Mouse (Mus musculus): Measurements from ENCODE around the gene Tfrc.

Gene Tfrc

DNA sequence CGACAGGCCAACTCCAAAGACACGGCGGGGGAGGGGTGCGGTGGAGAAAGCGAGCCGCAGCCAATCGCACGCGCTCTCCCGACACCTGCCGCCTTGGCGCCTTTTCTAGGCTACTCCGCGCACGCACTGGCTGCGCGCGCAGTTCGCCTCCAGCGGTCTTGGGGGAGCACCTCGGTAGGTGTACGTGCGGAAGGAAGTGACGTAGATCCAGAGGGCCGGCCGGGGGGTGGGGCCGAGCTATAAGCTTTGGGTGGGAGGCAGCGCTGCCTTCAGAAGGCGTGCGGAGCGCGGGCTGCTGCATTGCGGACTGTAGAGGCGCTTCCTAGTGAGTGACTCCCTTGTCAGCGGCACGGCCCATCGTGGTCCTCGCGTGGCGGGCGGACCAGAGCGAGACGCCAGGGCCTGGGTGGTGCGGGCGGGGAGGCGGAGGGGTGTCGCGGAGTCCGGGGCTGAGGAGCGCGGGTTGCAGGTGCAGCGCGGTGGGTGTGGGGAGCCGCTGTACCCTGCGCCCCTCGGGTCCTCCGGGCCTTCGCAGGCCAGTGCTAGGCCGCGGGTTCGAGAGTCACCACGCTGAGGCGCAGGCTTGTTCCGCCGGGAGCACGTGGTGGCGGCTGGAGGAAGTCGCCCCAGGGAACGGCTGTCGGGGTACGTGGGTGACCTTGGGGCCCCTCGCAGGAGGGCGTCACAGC lies at the start of gene Tfrc:
Tfrc (plus strand) TSS at position 209 of the 689 bp plus-strand sequence.
- peak; percentile 98 to 99 for DNase-seq

- no peak for DNase-seq
These were observed 49.2 kb upstream of the Tfrc start for GRCm38 (mm10) chr16:32559493-32559892.

DNA sequence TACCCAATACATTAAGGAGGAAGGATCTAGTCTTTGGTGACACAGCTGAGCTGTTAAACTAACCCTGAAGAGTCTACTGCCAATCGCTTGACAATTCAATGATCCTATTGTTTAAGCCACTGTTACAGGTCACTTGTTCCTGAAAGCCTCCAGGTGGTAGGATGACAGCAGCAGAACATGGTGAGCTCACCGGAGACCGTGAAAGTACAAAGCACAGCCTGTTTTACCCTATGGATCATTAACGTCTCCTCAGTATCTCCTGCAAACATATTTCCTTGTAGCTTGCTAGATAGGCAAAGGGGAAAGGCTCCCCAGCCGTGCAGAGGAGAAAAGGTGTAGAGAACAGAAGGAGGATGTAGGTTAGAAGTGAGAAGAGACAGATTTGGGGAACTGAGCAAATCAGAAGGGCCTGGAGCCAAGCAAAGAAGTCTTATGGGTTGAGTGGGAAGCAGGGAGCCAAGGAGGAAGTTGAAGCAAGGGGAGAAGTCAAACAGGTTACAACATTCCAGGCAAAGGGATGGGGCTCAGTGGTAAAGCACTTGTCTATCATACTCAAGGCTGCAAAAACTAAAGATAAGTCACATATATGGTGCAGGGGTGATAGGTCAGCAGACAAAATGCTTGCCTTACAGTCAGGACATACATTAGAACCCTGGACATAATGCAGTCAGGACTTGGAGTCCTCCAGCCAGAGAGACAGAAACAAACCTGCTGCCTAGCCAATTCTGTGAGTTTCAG lies 45.5 kb upstream of the Tfrc start:
- no peak for DNase-seq

DNA sequence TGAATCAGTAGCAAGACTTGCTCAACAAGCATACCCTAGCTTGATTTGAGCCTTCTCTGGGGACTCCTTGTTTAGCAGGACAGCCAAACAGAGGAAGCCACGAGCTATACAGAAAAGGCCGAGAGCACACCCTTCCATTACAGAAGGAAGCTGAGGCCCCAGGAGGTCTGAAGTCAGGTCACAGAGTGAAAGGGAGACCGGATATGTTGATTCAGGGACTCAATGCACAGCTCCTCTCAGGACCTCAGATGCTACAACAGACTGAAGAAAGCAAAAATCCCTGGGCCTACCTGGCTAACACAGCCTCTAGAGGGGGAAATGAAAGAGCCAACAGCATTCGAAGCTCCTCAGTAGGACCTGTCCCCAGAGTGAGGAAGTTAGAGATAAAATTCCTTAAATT lies 41.4 kb upstream of the Tfrc start:
- no peak for DNase-seq

- no peak for DNase-seq
These were observed 40.3 kb upstream of the Tfrc start for GRCm38 (mm10) chr16:32568401-32568800.

DNA sequence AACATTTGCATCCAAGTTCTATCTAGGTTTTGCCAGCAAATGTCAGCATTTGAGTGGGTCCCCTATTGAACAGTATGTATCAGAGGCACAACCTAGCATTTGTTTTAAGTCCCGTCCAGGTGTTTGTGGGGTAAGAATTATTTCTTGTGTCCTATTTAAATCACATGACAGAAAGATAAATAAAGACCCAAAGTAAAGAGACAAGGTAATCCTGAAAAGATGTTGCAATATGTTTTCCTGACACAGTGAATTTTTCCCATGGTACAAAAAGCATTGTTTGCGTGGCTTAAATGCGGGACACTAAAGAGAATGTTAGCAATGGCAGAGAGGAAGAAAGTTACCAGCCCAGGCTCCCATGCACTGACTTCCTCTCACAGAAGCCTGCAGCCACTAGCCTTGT lies 38.7 kb upstream of the Tfrc start:
- no peak for DNase-seq

GRCm38 (mm10) chr16:32572528-32572927 lies 36.2 kb upstream of the Tfrc start:
- DNase-seq = no peak

DNA sequence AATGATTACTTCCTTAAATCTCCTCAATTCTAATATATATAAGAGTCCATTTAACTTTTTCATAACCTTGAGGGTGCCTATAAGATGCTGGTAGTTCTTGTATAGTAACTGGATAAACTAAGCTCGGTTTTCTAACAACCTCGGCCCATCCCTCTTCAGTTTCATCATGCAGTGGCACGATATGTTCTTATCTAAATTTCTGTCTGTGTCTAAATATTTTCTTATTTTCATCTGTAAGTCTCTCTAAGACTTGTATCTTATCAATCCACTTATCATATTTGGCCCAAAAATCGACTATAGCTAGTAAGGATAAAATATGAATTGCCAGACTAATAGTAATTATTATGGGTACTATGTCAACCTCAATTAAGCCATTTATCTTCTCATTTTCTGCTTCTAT lies 22.2 kb upstream of the Tfrc start:
- DNase-seq = no peak

GRCm38 (mm10) chr16:32588568-32588967 lies 20.2 kb upstream of the Tfrc start:
- no peak for DNase-seq

- DNase-seq = no peak
These were observed 17.2 kb upstream of the Tfrc start for GRCm38 (mm10) chr16:32591521-32591920.

GRCm38 (mm10) chr16:32593283-32593805 lies 15.4 kb upstream of the Tfrc start:
- no peak for DNase-seq

GRCm38 (mm10) chr16:32593916-32594315 lies 14.8 kb upstream of the Tfrc start:
- DNase-seq = no peak

DNA sequence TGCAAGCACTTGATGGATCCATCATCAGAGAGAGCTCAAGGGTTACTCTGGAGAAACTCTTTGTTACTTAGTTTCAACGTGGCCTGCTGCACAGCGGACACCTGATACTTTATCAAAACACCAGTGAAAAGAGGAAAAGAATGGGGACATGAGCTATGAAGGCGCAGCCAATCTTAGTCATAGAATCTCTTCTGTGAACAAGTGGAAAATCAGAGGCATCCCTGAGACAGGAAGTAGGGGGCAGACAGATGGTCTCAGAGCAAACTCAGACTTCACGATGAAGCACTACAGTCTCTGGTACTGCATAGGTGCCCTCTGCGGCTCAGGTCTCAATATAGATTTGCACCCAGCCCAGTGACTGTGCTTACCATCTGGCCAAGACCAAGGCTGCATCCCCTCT lies 14.0 kb upstream of the Tfrc start:
- DNase-seq = no peak

DNA sequence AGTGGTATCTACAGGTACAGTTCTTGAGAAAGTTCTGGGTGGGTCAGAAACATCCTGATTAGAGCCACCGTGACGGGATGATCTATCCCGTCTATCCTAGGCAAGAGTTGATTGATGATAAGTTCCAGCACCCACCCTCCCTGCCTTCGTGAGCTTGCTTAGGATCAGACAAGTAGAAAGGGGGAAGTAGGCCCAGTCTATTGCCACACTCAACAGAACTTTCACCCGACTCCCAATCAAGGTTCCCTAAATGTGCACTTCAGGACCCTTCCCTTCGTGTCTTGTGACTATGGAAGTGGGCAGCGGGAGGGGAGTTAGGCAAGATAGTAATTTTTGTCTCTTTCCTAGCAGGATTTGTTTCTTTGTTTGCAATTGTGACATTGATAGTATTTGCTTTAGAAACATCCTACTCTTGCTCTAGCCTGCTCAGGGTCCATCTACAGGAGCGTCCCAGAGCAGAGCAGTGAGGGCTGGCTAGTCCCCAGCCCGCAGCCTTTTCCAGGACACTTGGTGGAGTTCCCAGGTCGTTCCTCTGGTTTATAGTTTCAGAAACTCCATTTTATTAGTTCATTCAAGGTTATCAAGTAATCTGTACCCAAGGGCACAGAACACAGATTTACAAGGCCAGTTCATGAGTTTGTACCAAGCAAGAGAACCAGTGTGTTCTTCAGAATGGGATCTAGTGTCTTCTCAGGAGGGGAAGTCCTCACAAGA lies 13.4 kb upstream of the Tfrc start:
- no peak for DNase-seq

DNA sequence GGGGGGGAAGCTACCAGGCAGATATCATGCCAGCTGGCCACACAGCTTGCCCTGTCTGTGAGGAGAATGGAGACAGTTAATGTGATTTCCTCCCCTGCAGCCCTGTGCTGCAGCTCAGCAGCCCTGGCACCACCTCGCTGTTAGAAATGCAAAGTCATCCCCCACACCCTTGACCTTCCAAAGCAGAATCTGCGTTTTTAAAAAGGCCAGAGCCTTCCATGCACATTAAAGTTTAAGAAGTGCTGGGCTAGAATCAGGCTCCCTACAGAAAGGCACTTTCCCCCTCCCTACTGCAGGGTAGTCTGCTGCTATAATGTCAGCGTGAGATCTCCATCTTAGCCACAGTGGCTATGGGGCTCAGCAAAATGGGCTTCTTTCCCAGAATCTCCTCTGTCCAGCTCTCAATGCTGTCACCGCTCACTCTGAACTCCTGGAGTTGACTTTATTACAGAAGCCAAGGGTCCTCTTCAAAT lies 10.8 kb upstream of the Tfrc start:
- peak in 1 of 2 experiments; percentile 11 for DNase-seq

DNA sequence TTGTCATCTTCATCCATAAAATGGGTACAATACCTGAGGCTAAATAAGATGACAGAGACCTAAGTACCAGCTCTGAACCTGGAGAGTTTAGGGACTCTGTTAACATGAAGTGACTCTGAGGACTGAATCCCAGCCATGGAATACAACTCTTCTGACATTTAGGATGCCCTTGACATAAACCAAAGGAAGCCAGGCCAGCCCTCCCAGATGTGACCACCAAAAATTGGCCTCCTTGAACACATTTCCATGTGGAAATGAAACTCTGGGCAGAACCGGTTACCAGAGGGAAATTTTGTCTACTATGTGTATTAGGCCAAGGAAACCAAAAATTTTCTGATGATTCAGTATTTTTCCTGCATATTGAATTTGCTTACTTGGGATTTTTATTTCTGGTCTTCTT lies 9.6 kb upstream of the Tfrc start:
- no peak for DNase-seq

DNA sequence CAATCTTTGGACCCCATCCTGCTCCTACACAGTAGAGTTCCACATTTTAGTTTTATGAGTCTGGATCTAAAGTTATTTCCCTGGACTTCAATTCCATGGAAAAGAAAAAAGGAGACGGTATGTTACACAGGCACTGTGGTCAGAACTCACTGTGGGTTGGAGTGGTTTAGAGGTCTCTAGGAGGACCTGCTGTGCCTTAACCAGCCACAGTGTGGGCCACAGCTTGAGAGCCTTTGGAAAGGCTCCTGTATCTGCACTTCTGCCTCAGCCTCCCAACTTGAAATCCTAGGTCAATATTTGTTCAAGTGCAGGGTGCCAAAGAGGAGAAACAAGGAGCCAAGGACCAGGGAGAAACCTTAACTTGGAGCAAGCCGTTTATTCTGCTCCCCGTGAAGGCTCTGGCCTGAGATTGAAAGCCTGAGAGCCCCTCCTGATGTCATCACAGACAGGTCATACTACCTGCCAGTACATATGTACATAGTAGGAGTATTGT lies 6.5 kb upstream of the Tfrc start:
- DNase-seq = no peak

GRCm38 (mm10) chr16:32607562-32608343 lies 967 bp upstream of the Tfrc start:
- peak in 1 of 2 experiments; percentile 14 for DNase-seq

GRCm38 (mm10) chr16:32608344-32608711 lies 392 bp upstream of the Tfrc start:
- DNase-seq = no peak

GRCm38 (mm10) chr16:32609401-32609779 lies 670 bp downstream of the Tfrc start:
- no peak for DNase-seq

- DNase-seq = peak; percentile 11 to 13
These were observed 1.9 kb downstream of the Tfrc start for GRCm38 (mm10) chr16:32610460-32611255.

- no peak for DNase-seq
These were observed 3.3 kb downstream of the Tfrc start for GRCm38 (mm10) chr16:32612052-32612451.

Measured in cerebellum, adult 18-20 months (tissue).